Mouse (Mus musculus): ENCODE results near the gene Slc15a3. TPM values are rescaled to one million over a fixed set of nuclear protein-coding genes. Genes with fewer than 3 reads are reported as not detected.

Slc15a3 gene
- polyA plus RNA-seq, 1 experiment from 2014 or later: 1.2 TPM

GRCm38 (mm10) chr19:10808524-10809233, 30.8 kb upstream of the Slc15a3 start:
- no peak overlapping the region for H3K4me3 ChIP-seq
- H3K9me3 ChIP-seq (replicated peaks): no peaks in the 10 kb centered on the region
- no peak overlapping the region for H3K9ac ChIP-seq
- H3K4me2 ChIP-seq: no peak overlapping the region
- no peak for ATAC-seq
- 71% methylated on average over 12 of the region's 12 CpGs for WGBS (ENCODE audit: insufficient replicate concordance)
- no peak overlapping the region for H3K27ac ChIP-seq
- no peaks in the 10 kb centered on the region for H3K4me1 ChIP-seq
- no peaks in the 10 kb centered on the region for H3K36me3 ChIP-seq
- no peaks in the 10 kb centered on the region for H3K27me3 ChIP-seq (replicated peaks)

GRCm38 (mm10) chr19:10809428-10810175, 29.9 kb upstream of the Slc15a3 start:
- Histone ChIP-seq H3K27ac (no peak overlapping the region), H3K27me3 (replicated peaks) (no peaks in the 10 kb centered on the region), H3K36me3 (no peaks in the 10 kb centered on the region), H3K9me3 (replicated peaks) (no peaks in the 10 kb centered on the region), H3K4me2 (no peak overlapping the region), H3K4me1 (no peaks in the 10 kb centered on the region), H3K4me3 (no peak overlapping the region), H3K9ac (no peak overlapping the region)
- ATAC-seq: no peak
- WGBS (ENCODE audit: insufficient replicate concordance): 63% methylated on average over 11 of the region's 11 CpGs

- H3K27ac ChIP-seq: no peak overlapping the region
- H3K9me3 ChIP-seq (replicated peaks): no peaks in the 10 kb centered on the region
- ATAC-seq: no peak
- H3K4me2 ChIP-seq: no peak overlapping the region
- no peaks in the 10 kb centered on the region for H3K36me3 ChIP-seq
- no peaks in the 10 kb centered on the region for H3K27me3 ChIP-seq (replicated peaks)
- no peaks in the 10 kb centered on the region for H3K4me1 ChIP-seq
- H3K9ac ChIP-seq: no peak overlapping the region
- no peak overlapping the region for H3K4me3 ChIP-seq
- WGBS (ENCODE audit: insufficient replicate concordance): 46% methylated on average over 4 of the region's 4 CpGs
These were observed 29.4 kb upstream of the Slc15a3 start for GRCm38 (mm10) chr19:10810176-10810492.

- 47% methylated on average over 6 of the region's 6 CpGs for WGBS (ENCODE audit: insufficient replicate concordance)
- Histone ChIP-seq H3K27ac (no peak overlapping the region), H3K9me3 (replicated peaks) (no peaks in the 10 kb centered on the region), H3K4me3 (no peak overlapping the region), H3K9ac (no peak overlapping the region), H3K4me2 (no peak overlapping the region), H3K36me3 (no peaks in the 10 kb centered on the region), H3K4me1 (no peaks in the 10 kb centered on the region), H3K27me3 (replicated peaks) (no peaks in the 10 kb centered on the region)
- no peak for ATAC-seq
These were observed 28.1 kb upstream of the Slc15a3 start for GRCm38 (mm10) chr19:10811471-10811870.

GRCm38 (mm10) chr19:10813039-10813438, 26.5 kb upstream of the Slc15a3 start:
- no peak for ATAC-seq
- no peak overlapping the region for H3K4me3 ChIP-seq
- 69% methylated on average over 5 of the region's 5 CpGs for WGBS (ENCODE audit: insufficient replicate concordance)

GRCm38 (mm10) chr19:10813905-10814304, 25.6 kb upstream of the Slc15a3 start:
- Histone ChIP-seq H3K9ac (no peak overlapping the region), H3K36me3 (no peaks in the 10 kb centered on the region), H3K4me3 (no peak overlapping the region), H3K27me3 (replicated peaks) (no peaks in the 10 kb centered on the region), H3K4me1 (peaks cover 7% of the 10 kb centered on the region; the same call in 1 of the 2 replicates), H3K9me3 (replicated peaks) (no peaks in the 10 kb centered on the region), H3K4me2 (no peak overlapping the region), H3K27ac (no peak overlapping the region)
- no peak for ATAC-seq
- 63% methylated on average over 7 of the region's 7 CpGs for whole genome bisulfite sequencing (ENCODE audit: insufficient replicate concordance)

More at GRCm38 (mm10) chr19:10813039-10813438, 26.5 kb upstream of the Slc15a3 start:
- Histone ChIP-seq H3K27ac (no peak overlapping the region), H3K4me1 (no peaks in the 10 kb centered on the region), H3K27me3 (replicated peaks) (no peaks in the 10 kb centered on the region), H3K4me2 (no peak overlapping the region), H3K36me3 (no peaks in the 10 kb centered on the region), H3K9me3 (replicated peaks) (no peaks in the 10 kb centered on the region), H3K9ac (no peak overlapping the region)

- Histone ChIP-seq H3K27me3 (replicated peaks) (no peaks in the 10 kb centered on the region), H3K4me1 (peaks cover 7% of the 10 kb centered on the region; the same call in 1 of the 2 replicates), H3K36me3 (no peaks in the 10 kb centered on the region), H3K9me3 (replicated peaks) (no peaks in the 10 kb centered on the region), H3K9ac (no peak overlapping the region), H3K4me2 (no peak overlapping the region), H3K4me3 (no peak overlapping the region), H3K27ac (no peak overlapping the region)
- WGBS (ENCODE audit: insufficient replicate concordance): 59% methylated on average over 6 of the region's 6 CpGs
- no peak for ATAC-seq
These were observed 23.7 kb upstream of the Slc15a3 start for GRCm38 (mm10) chr19:10815871-10816270.

GRCm38 (mm10) chr19:10816462-10816861, 23.1 kb upstream of the Slc15a3 start:
- no peak overlapping the region for H3K4me2 ChIP-seq

GRCm38 (mm10) chr19:10818217-10818946, 21.1 kb upstream of the Slc15a3 start:
- H3K9ac ChIP-seq: no peak overlapping the region

More at GRCm38 (mm10) chr19:10816462-10816861, 23.1 kb upstream of the Slc15a3 start:
- no peaks in the 10 kb centered on the region for H3K27me3 ChIP-seq (replicated peaks)
- ATAC-seq: no peak
- no peak overlapping the region for H3K4me3 ChIP-seq
- H3K4me1 ChIP-seq: peaks cover 7% of the 10 kb centered on the region; the same call in 1 of the 2 replicates
- WGBS (ENCODE audit: insufficient replicate concordance): 42% methylated on average over 2 of the region's 2 CpGs
- H3K36me3 ChIP-seq: no peaks in the 10 kb centered on the region
- no peak overlapping the region for H3K27ac ChIP-seq
- H3K9ac ChIP-seq: no peak overlapping the region
- H3K9me3 ChIP-seq (replicated peaks): no peaks in the 10 kb centered on the region

GRCm38 (mm10) chr19:10821319-10821718, 18.2 kb upstream of the Slc15a3 start:
- Histone ChIP-seq H3K4me3 (no peak overlapping the region), H3K4me1 (peaks cover 7% of the 10 kb centered on the region; the same call in 1 of the 2 replicates), H3K27ac (no peak overlapping the region), H3K36me3 (no peaks in the 10 kb centered on the region), H3K4me2 (no peak overlapping the region), H3K9ac (no peak overlapping the region), H3K9me3 (replicated peaks) (no peaks in the 10 kb centered on the region), H3K27me3 (replicated peaks) (no peaks in the 10 kb centered on the region)
- 58% methylated on average over 7 of the region's 7 CpGs for WGBS (ENCODE audit: insufficient replicate concordance)
- no peak for ATAC-seq

More at GRCm38 (mm10) chr19:10818217-10818946, 21.1 kb upstream of the Slc15a3 start:
- Histone ChIP-seq H3K4me1 (peaks cover 7% of the 10 kb centered on the region; the same call in 1 of the 2 replicates), H3K27me3 (replicated peaks) (no peaks in the 10 kb centered on the region), H3K4me2 (peak overlapping the region; percentile 38), H3K9me3 (replicated peaks) (no peaks in the 10 kb centered on the region), H3K27ac (no peak overlapping the region), H3K36me3 (no peaks in the 10 kb centered on the region), H3K4me3 (no peak overlapping the region)
- 35% methylated on average over 17 of the region's 17 CpGs for WGBS (ENCODE audit: insufficient replicate concordance)
- ATAC-seq: no peak

GRCm38 (mm10) chr19:10822534-10822933, 17.0 kb upstream of the Slc15a3 start:
- H3K27me3 ChIP-seq (replicated peaks): no peaks in the 10 kb centered on the region
- no peak for ATAC-seq
- WGBS (ENCODE audit: insufficient replicate concordance): 73% methylated on average over 4 of the region's 4 CpGs

GRCm38 (mm10) chr19:10824061-10824460, 15.5 kb upstream of the Slc15a3 start:
- Histone ChIP-seq H3K36me3 (no peaks in the 10 kb centered on the region), H3K4me3 (no peak overlapping the region), H3K4me1 (no peaks in the 10 kb centered on the region), H3K27ac (no peak overlapping the region), H3K4me2 (no peak overlapping the region), H3K9me3 (replicated peaks) (no peaks in the 10 kb centered on the region), H3K27me3 (replicated peaks) (no peaks in the 10 kb centered on the region), H3K9ac (no peak overlapping the region)
- 68% methylated on average over 7 of the region's 7 CpGs for WGBS (ENCODE audit: insufficient replicate concordance)
- ATAC-seq: no peak

More at GRCm38 (mm10) chr19:10822534-10822933, 17.0 kb upstream of the Slc15a3 start:
- no peak overlapping the region for H3K27ac ChIP-seq
- no peak overlapping the region for H3K4me3 ChIP-seq
- H3K9me3 ChIP-seq (replicated peaks): no peaks in the 10 kb centered on the region
- peaks cover 7% of the 10 kb centered on the region; the same call in 1 of the 2 replicates for H3K4me1 ChIP-seq
- H3K9ac ChIP-seq: no peak overlapping the region
- H3K4me2 ChIP-seq: no peak overlapping the region
- H3K36me3 ChIP-seq: no peaks in the 10 kb centered on the region

All from liver, embryonic 12.5 days (tissue).